Mouse (Mus musculus) WW6 (cell line): ENCODE data around the gene Olfr965.
"Not testable (repeated sequence)": the region's sequence is repeated elsewhere in the genome, so short reads cannot be mapped to it uniquely, and the experiment has no call there.

Source experiments
- DNase-seq: peaks from one replicate; pipeline ENCODE4 v3.0.0-alpha.2; 2013; ENCODE audit warnings: low read depth, low spot score

Gene Olfr965

GRCm38 (mm10) chr9:39711053-39711452, at the start of gene Olfr965:
Gene Olfr965, plus strand, starts transcription at chr9:39711353.
- DNase-seq = no peak

- DNase-seq = no peak
Observed at GRCm38 (mm10) chr9:39666905-39667304, 44.2 kb upstream of the Olfr965 start, which contains the start of gene Olfr963. Gene Olfr963, plus strand, starts transcription at chr9:39667205.

DNA sequence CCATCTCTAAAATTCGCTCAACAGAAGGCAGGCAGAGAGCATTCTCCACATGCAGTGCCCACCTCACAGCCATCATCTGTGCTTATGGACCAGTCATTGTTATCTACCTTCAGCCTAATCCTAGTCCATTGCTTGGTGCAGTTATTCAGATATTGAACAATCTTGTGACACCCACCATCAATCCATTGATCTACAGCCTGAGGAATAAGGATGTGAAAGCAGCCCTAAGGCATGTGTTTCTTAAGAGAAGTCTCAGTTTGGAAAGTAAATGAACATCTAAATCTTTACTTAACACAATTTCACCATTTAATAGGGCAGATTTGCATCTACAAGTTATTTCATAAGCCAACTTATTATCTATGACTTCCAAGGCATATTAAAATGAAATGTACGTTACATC, 41.4 kb upstream of the Olfr965 start:
- DNase-seq = no peak

GRCm38 (mm10) chr9:39674820-39675219, 36.3 kb upstream of the Olfr965 start:
- no peak for DNase-seq

- DNase-seq = no peak
Observed at GRCm38 (mm10) chr9:39678557-39678956, 32.6 kb upstream of the Olfr965 start.

DNA sequence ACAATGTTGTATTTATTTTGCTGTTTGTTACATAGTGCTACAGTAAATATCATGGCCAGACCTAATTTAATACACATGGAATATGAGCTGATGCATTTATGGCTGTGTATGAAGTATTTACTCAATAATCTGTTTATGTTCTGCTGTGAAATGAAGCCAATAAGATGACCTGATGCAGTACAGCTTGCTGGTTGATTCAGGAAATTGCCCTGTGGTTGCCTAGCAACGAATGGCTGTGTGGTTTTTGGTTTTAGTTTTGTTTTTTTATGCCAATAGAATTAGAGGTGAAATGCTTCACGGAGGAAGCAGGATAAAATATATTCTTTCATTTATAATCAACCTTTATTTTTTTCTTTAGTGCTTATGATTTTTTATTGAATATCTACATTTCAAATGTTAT, 31.9 kb upstream of the Olfr965 start:
- no peak for DNase-seq

- DNase-seq = not testable (repeated sequence)
Observed at GRCm38 (mm10) chr9:39701123-39701522, 10.0 kb upstream of the Olfr965 start.

DNA sequence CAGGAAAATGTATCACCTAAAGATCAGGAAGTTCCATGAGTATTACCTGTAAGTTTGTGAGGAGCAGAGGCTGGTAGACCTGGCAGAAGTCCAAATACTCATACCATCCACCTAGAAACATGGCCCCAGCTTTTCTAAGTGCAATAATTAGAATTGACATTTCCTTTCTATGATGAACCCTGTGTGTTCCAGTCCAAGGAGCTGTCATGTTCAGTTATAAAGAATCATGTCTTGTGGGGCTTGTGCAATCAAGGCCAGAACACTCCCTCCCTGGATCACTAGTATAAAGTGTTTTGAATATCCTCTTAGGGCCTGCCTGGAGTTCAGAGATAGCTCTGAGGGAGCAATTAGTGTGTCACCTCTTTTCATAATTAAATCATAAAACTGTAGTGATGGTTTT, 4.1 kb upstream of the Olfr965 start, which contains the start of gene Olfr149:
Gene Olfr149, minus strand, starts transcription at position 101 of the 400 bp plus-strand sequence.
- DNase-seq = no peak

DNA sequence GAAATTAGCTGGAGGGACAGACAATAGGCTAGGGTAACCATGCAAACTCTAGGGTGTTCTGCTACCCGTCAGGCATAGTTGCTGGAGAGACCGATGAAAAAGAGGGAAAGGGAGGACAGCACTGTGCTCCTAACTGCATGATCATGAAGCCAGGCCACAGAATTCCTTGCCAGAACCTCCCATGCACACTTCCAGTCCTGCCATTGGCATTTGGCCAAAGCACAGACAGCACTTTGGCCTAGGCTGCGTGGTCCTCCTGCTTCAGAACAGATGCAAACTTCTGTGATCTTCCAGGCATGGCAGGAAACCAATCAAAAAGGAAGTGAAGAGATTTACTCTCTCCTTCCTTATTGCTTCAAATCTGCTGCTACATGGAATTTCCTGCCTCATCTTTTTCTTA, 2.2 kb upstream of the Olfr965 start:
- no peak for DNase-seq

GRCm38 (mm10) chr9:39730678-39731077, 19.5 kb downstream of the Olfr965 start, which contains the start of gene Olfr150:
Gene Olfr150, plus strand, starts transcription at chr9:39730978.
- no peak for DNase-seq

- DNase-seq = peak; percentile 33
Observed at GRCm38 (mm10) chr9:39740741-39741140, 29.6 kb downstream of the Olfr965 start.

DNA sequence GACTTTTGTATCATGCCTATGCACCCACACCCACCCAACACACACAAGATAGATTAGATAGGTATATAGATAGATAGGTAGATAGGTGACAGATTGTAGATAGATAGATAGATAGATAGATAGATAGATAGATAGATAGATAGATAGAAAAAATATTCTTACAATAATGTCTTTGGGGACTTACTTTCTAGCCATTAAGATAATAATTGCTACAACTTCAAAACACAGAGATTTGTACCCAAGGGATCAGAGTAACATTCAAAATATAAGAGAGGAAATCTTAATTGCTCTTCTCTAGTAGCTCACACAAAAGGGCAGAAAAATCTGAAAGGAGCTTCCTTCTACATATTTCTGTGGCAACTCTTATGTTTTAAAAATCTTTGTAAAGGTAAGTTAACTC, 34.8 kb downstream of the Olfr965 start, which contains the start of gene Olfr967:
Gene Olfr967, plus strand, starts transcription at position 301 of the 400 bp plus-strand sequence.
- DNase-seq = no peak

DNA sequence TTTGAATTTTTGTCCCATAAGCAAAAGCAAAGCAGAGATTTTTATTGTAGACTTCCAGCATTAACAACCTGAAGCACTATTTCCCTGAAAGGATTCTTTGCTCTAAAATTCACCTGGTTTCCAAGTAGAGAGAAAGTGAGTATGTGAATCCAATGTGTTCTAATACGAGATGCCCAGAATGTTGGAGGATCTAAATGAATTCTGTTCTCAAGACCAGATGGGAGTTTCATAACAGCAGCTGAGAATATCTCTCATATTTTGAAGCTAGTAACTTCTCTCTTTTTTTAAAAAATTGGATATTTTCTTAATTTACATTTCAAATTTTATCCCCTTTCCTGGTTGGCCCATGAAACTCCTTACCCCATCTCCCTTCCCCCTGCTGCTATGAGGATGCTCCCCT, 35.3 kb downstream of the Olfr965 start:
- DNase-seq = no peak
